Comparison of ENCODE assay signal across 9 mouse cellular contexts in genomic region chr7:105568988-105569471, GRCm38 (mm10). TPM values are rescaled to one million over a fixed set of nuclear protein-coding genes. Genes with fewer than 3 reads are reported as not detected.
DNase-seq lines count a peak whose midpoint lies in the region; ATAC-seq and TF ChIP-seq lines count a peak whose summit lies in the region.
"Had no signal": no experiment of that assay in that cellular context is flagged by ENCODE, and none has a peak within 500 bp of the region (broad histone marks: within the 10 kb centered on the region; RNA-seq: fewer than 3 reads in every experiment).

No protein-coding gene starts in this region.

- no peaks in the 10 kb centered on the region for H3K9me3 ChIP-seq in forebrain, embryonic 10.5 days
- H3K9me3 ChIP-seq in limb, embryonic 10.5 days (replicated peaks): no peaks in the 10 kb centered on the region
- H3K9me3 ChIP-seq in neural tube, embryonic 15.5 days (replicated peaks): no peaks in the 10 kb centered on the region
- H3K9me3 ChIP-seq: heart, embryonic 13.5 days had no signal

- peak overlapping the region; percentile 51 for H3K4me2 ChIP-seq in neural tube, embryonic 15.5 days
- H3K4me2 ChIP-seq: heart, embryonic 13.5 days had no signal

- H3K79me2 ChIP-seq in heart, adult 2 months (replicated peaks; ENCODE audit: control insufficient read depth, insufficient read depth, low read length): no peaks in the 10 kb centered on the region

- no peak for TF ChIP-seq POLR2A in heart, adult 2 months (IDR thresholded peaks at IDR 0.05; ENCODE audit: insufficient read depth, low read depth, low read length)

- no peak for TF ChIP-seq CTCF in heart, adult 2 months (IDR thresholded peaks at IDR 0.05)

- no peak for TF ChIP-seq EP300 in heart, adult 2 months (IDR thresholded peaks at IDR 0.05; ENCODE audit: insufficient read depth, low read depth, low read length)

- peaks cover 60% of the 10 kb centered on the region for H3K36me3 ChIP-seq in forebrain, embryonic 10.5 days (replicated peaks)
- peaks cover 66% of the 10 kb centered on the region for H3K36me3 ChIP-seq in limb, embryonic 10.5 days
- peaks cover 55% of the 10 kb centered on the region for H3K36me3 ChIP-seq in neural tube, embryonic 15.5 days
- no peaks in the 10 kb centered on the region for H3K36me3 ChIP-seq in heart, adult 2 months (ENCODE audit: control insufficient read depth, insufficient read depth, low read length)

- H3K27me3 ChIP-seq in forebrain, embryonic 10.5 days (ENCODE audit: poor library complexity, severe bottlenecking): no peaks in the 10 kb centered on the region
- H3K27me3 ChIP-seq in limb, embryonic 10.5 days (ENCODE audit: low read depth, poor library complexity, severe bottlenecking): no peaks in the 10 kb centered on the region
- no peaks in the 10 kb centered on the region for H3K27me3 ChIP-seq in neural tube, embryonic 15.5 days (replicated peaks)
- H3K27me3 ChIP-seq in heart, adult 2 months (ENCODE audit: control insufficient read depth, insufficient read depth, low read length): no peaks in the 10 kb centered on the region
- H3K27me3 ChIP-seq: heart, embryonic 13.5 days had no signal

- H3K4me1 ChIP-seq in forebrain, embryonic 10.5 days: peaks cover 30% of the 10 kb centered on the region
- H3K4me1 ChIP-seq in limb, embryonic 10.5 days: peaks cover 25% of the 10 kb centered on the region
- peaks cover 57% of the 10 kb centered on the region for H3K4me1 ChIP-seq in neural tube, embryonic 15.5 days
- H3K4me1 ChIP-seq in heart, adult 2 months (ENCODE audit: control insufficient read depth, insufficient read depth, low read length): peaks cover 3% of the 10 kb centered on the region; the same call in 1 of the 2 replicates

- peak overlapping the region; percentile 74 for H3K27ac ChIP-seq in forebrain, embryonic 10.5 days
- peak overlapping the region; percentile 53; the same call in 1 of the 2 replicates for H3K27ac ChIP-seq in limb, embryonic 10.5 days
- peak overlapping the region; percentile 78 for H3K27ac ChIP-seq in neural tube, embryonic 15.5 days (replicated peaks)
- H3K27ac ChIP-seq in heart, adult 2 months: no peak overlapping the region
- H3K27ac ChIP-seq: heart, embryonic 13.5 days had no signal

- intact Hi-C loops in gastrocnemius, postnatal 14 days (cut with DNase I; ENCODE audit: low total_unique reads): no loop called here
- intact Hi-C loops in heart, adult 2 months (cut with DNase I): no loop called here

- ATAC-seq in neural tube, embryonic 15.5 days (ENCODE audit: low FRiP score): peak; percentile 88

- peak overlapping the region; percentile 30; the same call in 1 of the 2 replicates for H3K4me3 ChIP-seq in forebrain, embryonic 10.5 days
- H3K4me3 ChIP-seq in limb, embryonic 10.5 days: no peak overlapping the region
- H3K4me3 ChIP-seq in neural tube, embryonic 15.5 days (replicated peaks): peak overlapping the region; percentile 28
- no peak overlapping the region for H3K4me3 ChIP-seq in heart, adult 2 months
- H3K4me3 ChIP-seq: heart, embryonic 13.5 days had no signal

- WGBS in forebrain, embryonic 10.5 days: 3% methylated on average over 6 of the region's 6 CpGs
- WGBS in limb, embryonic 10.5 days: 2% methylated on average over 6 of the region's 6 CpGs
- 3% methylated on average over 6 of the region's 6 CpGs for WGBS in neural tube, embryonic 15.5 days
- WGBS in heart, adult 2 months: 34% methylated on average over 6 of the region's 6 CpGs

- H3K9ac ChIP-seq in neural tube, embryonic 15.5 days (replicated peaks): peak overlapping the region; percentile 41
- no peak overlapping the region for H3K9ac ChIP-seq in heart, adult 2 months (ENCODE audit: low read depth, low read length)

- peak; percentile 81 for DNase-seq in layer of hippocampus, adult 11-12 months (ENCODE audit: low spot score)
- no peak for DNase-seq in layer of hippocampus, adult 9-10 months (ENCODE audit: low spot score)
- peak; percentile 62 for DNase-seq in forebrain, embryonic 10.5 days (ENCODE audit: extremely low spot score, low spot score)
- DNase-seq in kidney, adult 9 months: peak; percentile 19
- peak; percentile 49 for DNase-seq in limb, embryonic 10.5 days (ENCODE audit: low spot score)
- DNase-seq in gastrocnemius, postnatal 14 days: no peak
- no peak for DNase-seq in heart, adult 2 months

RNA-seq across cellular contexts. Expression of gene Apbb1, which starts 12.4 kb away (rescaled TPM):
- 105 and 106 TPM in 2 replicates for polyA plus RNA-seq in forebrain, embryonic 10.5 days (2016; fragmentation: Nextera tagmentation; extraction: Ambion mirVana)
- 76.9 and 81.9 TPM in 2 replicates for polyA plus RNA-seq in limb, embryonic 10.5 days (2016; fragmentation: Nextera tagmentation; extraction: Ambion mirVana)
- polyA plus RNA-seq in neural tube, embryonic 15.5 days (2015; fragmentation: Nextera tagmentation; extraction: Ambion mirVana): 248 and 299 TPM in 2 replicates
- 10 to 100 TPM in 1 of 2 experiments, 1 to 10 TPM in 1; 8.9 to 10.1 TPM for total RNA-seq in gastrocnemius, postnatal 14 days (2021)
- total RNA-seq in heart, adult 2 months (2021): 100 to 1,000 TPM; 123 to 147 TPM
- polyA plus RNA-seq in heart, adult 2 months (2012; rRNA removed): 259 and 333 TPM in 2 replicates

RNA-seq across cellular contexts. Expression of gene Smpd1, which starts 14.9 kb away (rescaled TPM):
- 29.0 and 29.7 TPM in 2 replicates for polyA plus RNA-seq in forebrain, embryonic 10.5 days (2016; fragmentation: Nextera tagmentation; extraction: Ambion mirVana)
- polyA plus RNA-seq in limb, embryonic 10.5 days (2016; fragmentation: Nextera tagmentation; extraction: Ambion mirVana): 26.1 and 31.9 TPM in 2 replicates
- 83.2 and 91.4 TPM in 2 replicates for polyA plus RNA-seq in neural tube, embryonic 15.5 days (2015; fragmentation: Nextera tagmentation; extraction: Ambion mirVana)
- total RNA-seq in gastrocnemius, postnatal 14 days (2021): 10 to 100 TPM; 43.7 to 44.1 TPM
- total RNA-seq in heart, adult 2 months (2021): 100 to 1,000 TPM; 154 to 186 TPM
- 190 and 211 TPM in 2 replicates for polyA plus RNA-seq in heart, adult 2 months (2012; rRNA removed)

RNA-seq across cellular contexts. Expression of gene Hpx, which starts 30.9 kb away (rescaled TPM):
- 0.33 TPM in 1 of 2 replicates, not detected in the other for polyA plus RNA-seq in forebrain, embryonic 10.5 days (2016; fragmentation: Nextera tagmentation; extraction: Ambion mirVana)
- 0.48 TPM in 1 of 2 replicates, not detected in the other for polyA plus RNA-seq in limb, embryonic 10.5 days (2016; fragmentation: Nextera tagmentation; extraction: Ambion mirVana)
- polyA plus RNA-seq in neural tube, embryonic 15.5 days (2015; fragmentation: Nextera tagmentation; extraction: Ambion mirVana): 0.36 and 0.59 TPM in 2 replicates
- not detected for total RNA-seq in gastrocnemius, postnatal 14 days (2021)
- under 1 TPM in 1 of 2 experiments, not detected in 1; 0.16 TPM for total RNA-seq in heart, adult 2 months (2021)
- polyA plus RNA-seq in heart, adult 2 months (2012; rRNA removed): 0.33 and 1.9 TPM in 2 replicates

Comparison
In these comparisons a context has a peak if more than half of its experiments do, and no peak if none do; other contexts are left out.
1. DNase-seq: peak in layer of hippocampus, adult 11-12 months (single experiment), forebrain, embryonic 10.5 days (single experiment), kidney, adult 9 months (single experiment) and limb, embryonic 10.5 days (single experiment); none in layer of hippocampus, adult 9-10 months (single experiment), gastrocnemius, postnatal 14 days (single experiment) and heart, adult 2 months (0 of 2).
2. H3K4me3 ChIP-seq: peak in forebrain, embryonic 10.5 days (single experiment) and neural tube, embryonic 15.5 days (single experiment); none in limb, embryonic 10.5 days (single experiment) and heart, adult 2 months (single experiment).